Mouse (Mus musculus): ENCODE measurements around the gene Btnl1. TPM values are rescaled to one million over a fixed set of nuclear protein-coding genes. Genes with fewer than 3 reads are reported as not detected.

Btnl1 gene
- polyA plus RNA-seq, 1 experiment from 2014 or later, result not detected

- Histone ChIP-seq H3K9ac (ENCODE audit: low read depth, low read length) (no peak overlapping the region), H3K9me3 (replicated peaks; ENCODE audit: low read length) (no peaks in the 10 kb centered on the region), H3K4me1 (replicated peaks; ENCODE audit: insufficient read depth, low read length) (no peaks in the 10 kb centered on the region), H3K4me2 (ENCODE audit: low read length) (no peak overlapping the region), H3K4me3 (replicated peaks; ENCODE audit: low read depth, low read length) (no peak overlapping the region), H3K27me3 (ENCODE audit: insufficient read depth, low read length) (no peaks in the 10 kb centered on the region), H3K36me3 (ENCODE audit: insufficient read depth, low read length) (no peaks in the 10 kb centered on the region), H3K27ac (no peak overlapping the region)
- 80% methylated on average over 3 of the region's 3 CpGs for WGBS
- ATAC-seq (replicated peaks; ENCODE audit: low FRiP score, low read depth), result no peak
- TF ChIP-seq CTCF (IDR thresholded peaks at IDR 0.05; ENCODE audit: low read depth), result peak; percentile 16; the same call in 1 of the 2 replicates
- no peak for DNase-seq (ENCODE audit: low spot score)
These were observed 13.1 kb upstream of the Btnl1 start for GRCm38 (mm10) chr17:34363676-34364310.

- WGBS, result 61% methylated on average over 10 of the region's 10 CpGs
- Histone ChIP-seq H3K4me3 (replicated peaks; ENCODE audit: low read depth, low read length) (no peak overlapping the region), H3K4me2 (ENCODE audit: low read length) (no peak overlapping the region), H3K9ac (ENCODE audit: low read depth, low read length) (no peak overlapping the region), H3K36me3 (ENCODE audit: insufficient read depth, low read length) (no peaks in the 10 kb centered on the region), H3K9me3 (replicated peaks; ENCODE audit: low read length) (no peaks in the 10 kb centered on the region), H3K27me3 (ENCODE audit: insufficient read depth, low read length) (no peaks in the 10 kb centered on the region), H3K27ac (no peak overlapping the region), H3K4me1 (replicated peaks; ENCODE audit: insufficient read depth, low read length) (no peaks in the 10 kb centered on the region)
- no peak for TF ChIP-seq CTCF (IDR thresholded peaks at IDR 0.05; ENCODE audit: low read depth)
- ATAC-seq (replicated peaks; ENCODE audit: low FRiP score, low read depth), result no peak
- no peak for DNase-seq (ENCODE audit: low spot score)
These were observed 11.9 kb upstream of the Btnl1 start for GRCm38 (mm10) chr17:34365031-34365430.

DNA sequence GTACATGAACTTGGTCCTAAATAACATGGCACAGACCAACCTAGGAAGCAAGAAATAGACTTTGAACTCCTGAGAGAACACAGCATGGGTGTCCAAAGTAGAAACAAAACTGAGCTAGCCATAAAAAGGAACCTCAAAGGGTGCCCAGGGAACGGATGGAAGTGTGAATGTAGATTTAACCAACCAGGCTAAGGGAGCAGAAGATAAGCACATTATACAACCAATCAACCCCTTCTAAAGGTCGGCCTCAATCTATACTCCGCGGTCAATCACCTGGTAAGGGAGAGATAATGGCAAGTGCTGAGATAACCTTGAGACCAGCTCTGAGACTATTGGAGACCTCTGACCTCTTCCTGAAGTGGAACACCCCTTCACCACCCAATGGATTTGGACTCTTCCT, 6.4 kb upstream of the Btnl1 start:
- Histone ChIP-seq H3K4me3 (replicated peaks; ENCODE audit: low read depth, low read length) (no peak overlapping the region), H3K36me3 (ENCODE audit: insufficient read depth, low read length) (no peaks in the 10 kb centered on the region), H3K9ac (ENCODE audit: low read depth, low read length) (no peak overlapping the region), H3K27me3 (ENCODE audit: insufficient read depth, low read length) (no peaks in the 10 kb centered on the region), H3K9me3 (replicated peaks; ENCODE audit: low read length) (no peaks in the 10 kb centered on the region), H3K27ac (no peak overlapping the region), H3K4me1 (replicated peaks; ENCODE audit: insufficient read depth, low read length) (no peaks in the 10 kb centered on the region), H3K4me2 (ENCODE audit: low read length) (no peak overlapping the region)
- TF ChIP-seq CTCF (IDR thresholded peaks at IDR 0.05; ENCODE audit: low read depth), result no peak
- WGBS, result 80% methylated on average over 4 of the region's 4 CpGs
- no peak for DNase-seq (ENCODE audit: low spot score)
- no peak for ATAC-seq (replicated peaks; ENCODE audit: low FRiP score, low read depth)

- no peak for ATAC-seq (replicated peaks; ENCODE audit: low FRiP score, low read depth)
These were observed 3.8 kb upstream of the Btnl1 start for GRCm38 (mm10) chr17:34373055-34373709.

DNA sequence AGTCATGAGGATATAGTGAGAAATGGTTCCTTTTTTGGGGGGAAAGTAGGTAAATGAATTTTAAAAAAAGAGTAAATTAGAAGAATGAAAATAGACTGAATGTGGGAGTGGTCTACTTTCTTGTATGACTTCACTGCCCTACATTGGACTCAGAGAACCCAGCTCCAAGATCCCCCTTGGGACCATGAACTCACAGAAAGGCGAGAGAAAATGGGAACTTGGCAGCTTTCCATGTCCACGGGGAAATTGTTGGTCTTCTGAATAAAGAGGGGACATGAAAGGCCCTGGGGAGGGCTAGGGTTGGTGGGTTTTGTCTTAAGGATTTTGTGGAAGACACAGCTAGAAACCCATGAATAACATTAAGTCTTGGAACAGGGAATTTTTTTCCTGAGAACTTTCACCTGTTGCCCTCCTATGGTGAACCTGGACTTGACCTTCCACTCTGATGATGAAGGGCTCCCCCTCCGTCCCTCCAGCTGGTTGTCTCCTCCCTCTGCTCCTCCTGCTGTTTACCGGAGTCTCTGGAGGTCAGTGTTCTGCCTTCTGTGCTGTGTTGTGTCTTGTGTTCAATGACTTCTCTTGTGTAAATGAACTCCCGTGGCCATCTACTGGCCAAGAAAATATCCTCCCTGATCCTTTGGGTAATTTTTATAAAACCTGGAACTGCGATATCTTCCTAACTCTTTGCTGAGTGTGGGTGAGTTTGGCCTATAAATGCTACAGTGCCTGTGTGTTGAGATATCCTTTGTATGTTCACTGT, 698 bp downstream of the Btnl1 start:
- H3K36me3 ChIP-seq (ENCODE audit: insufficient read depth, low read length), result no peaks in the 10 kb centered on the region
- H3K9ac ChIP-seq (ENCODE audit: low read depth, low read length), result no peak overlapping the region
- DNase-seq (ENCODE audit: low spot score) (no peak), ATAC-seq (replicated peaks; ENCODE audit: low FRiP score, low read depth) (no peak)
- H3K4me2 ChIP-seq (ENCODE audit: low read length), result no peak overlapping the region
- H3K27me3 ChIP-seq (ENCODE audit: insufficient read depth, low read length), result no peaks in the 10 kb centered on the region
- no peak; the same call in 1 of the 2 replicates for TF ChIP-seq CTCF (IDR thresholded peaks at IDR 0.05; ENCODE audit: low read depth)
- no peaks in the 10 kb centered on the region for H3K4me1 ChIP-seq (replicated peaks; ENCODE audit: insufficient read depth, low read length)
- 44% methylated on average over 6 of the region's 6 CpGs for WGBS
- H3K27ac ChIP-seq, result no peak overlapping the region
- no peak overlapping the region for H3K4me3 ChIP-seq (replicated peaks; ENCODE audit: low read depth, low read length)
- no peaks in the 10 kb centered on the region for H3K9me3 ChIP-seq (replicated peaks; ENCODE audit: low read length)

More at GRCm38 (mm10) chr17:34373055-34373709, 3.8 kb upstream of the Btnl1 start:
- H3K9ac ChIP-seq (ENCODE audit: low read depth, low read length), result no peak overlapping the region
- H3K4me3 ChIP-seq (replicated peaks; ENCODE audit: low read depth, low read length), result no peak overlapping the region
- no peak overlapping the region for H3K27ac ChIP-seq
- H3K4me2 ChIP-seq (ENCODE audit: low read length), result no peak overlapping the region
- H3K36me3 ChIP-seq (ENCODE audit: insufficient read depth, low read length), result no peaks in the 10 kb centered on the region
- TF ChIP-seq CTCF (IDR thresholded peaks at IDR 0.05; ENCODE audit: low read depth), result no peak
- H3K27me3 ChIP-seq (ENCODE audit: insufficient read depth, low read length), result no peaks in the 10 kb centered on the region
- H3K9me3 ChIP-seq (replicated peaks; ENCODE audit: low read length), result no peaks in the 10 kb centered on the region
- 63% methylated on average over 6 of the region's 6 CpGs for WGBS
- no peak for DNase-seq (ENCODE audit: low spot score)
- H3K4me1 ChIP-seq (replicated peaks; ENCODE audit: insufficient read depth, low read length), result no peaks in the 10 kb centered on the region

- Histone ChIP-seq H3K9me3 (replicated peaks; ENCODE audit: low read length) (no peaks in the 10 kb centered on the region), H3K36me3 (ENCODE audit: insufficient read depth, low read length) (no peaks in the 10 kb centered on the region), H3K4me3 (replicated peaks; ENCODE audit: low read depth, low read length) (no peak overlapping the region), H3K9ac (ENCODE audit: low read depth, low read length) (no peak overlapping the region), H3K27me3 (ENCODE audit: insufficient read depth, low read length) (no peaks in the 10 kb centered on the region), H3K27ac (no peak overlapping the region), H3K4me1 (replicated peaks; ENCODE audit: insufficient read depth, low read length) (no peaks in the 10 kb centered on the region), H3K4me2 (ENCODE audit: low read length) (no peak overlapping the region)
- TF ChIP-seq CTCF (IDR thresholded peaks at IDR 0.05; ENCODE audit: low read depth), result no peak
- 75% methylated on average over 2 of the region's 2 CpGs for WGBS
- DNase-seq (ENCODE audit: low spot score) (no peak), ATAC-seq (replicated peaks; ENCODE audit: low FRiP score, low read depth) (no peak)
These were observed 1.8 kb downstream of the Btnl1 start for GRCm38 (mm10) chr17:34378716-34379115.

Measured in kidney, postnatal 0 days (tissue).